Mouse (Mus musculus): ENCODE results near the gene Zkscan17. TPM values are rescaled to one million over a fixed set of nuclear protein-coding genes. Genes with fewer than 3 reads are reported as not detected.
"Not testable (repeated sequence)": the region's sequence is repeated elsewhere in the genome, so short reads cannot be mapped to it uniquely, and the experiment has no call there.

Zkscan17 gene
- 63.0 and 63.2 TPM in 2 replicates for polyA plus RNA-seq (2012)

- no peak for TF ChIP-seq GATA1 (IDR thresholded peaks at IDR 0.05; ENCODE audit: low read length)
Observed at GRCm38 (mm10) chr11:59526472-59527080, at the start of gene Zkscan17. Gene Zkscan17 (minus strand): TSS chr11:59526751.

- not testable (repeated sequence) for TF ChIP-seq GATA1 (IDR thresholded peaks at IDR 0.05; ENCODE audit: low read length)
Observed at GRCm38 (mm10) chr11:59576135-59576534, 49.6 kb upstream of the Zkscan17 start, which contains the start of gene Olfr222. Gene Olfr222 (minus strand): TSS chr11:59576235.

- TF ChIP-seq GATA1 (IDR thresholded peaks at IDR 0.05; ENCODE audit: low read length), result no peak
Observed at GRCm38 (mm10) chr11:59575726-59576125, 49.2 kb upstream of the Zkscan17 start.

GRCm38 (mm10) chr11:59569306-59569705 is 42.8 kb upstream of the Zkscan17 start:
- TF ChIP-seq GATA1 (IDR thresholded peaks at IDR 0.05; ENCODE audit: low read length), result no peak

GRCm38 (mm10) chr11:59562837-59563236 is 36.3 kb upstream of the Zkscan17 start:
- TF ChIP-seq GATA1 (IDR thresholded peaks at IDR 0.05; ENCODE audit: low read length), result no peak

GRCm38 (mm10) chr11:59562336-59562735 is 35.8 kb upstream of the Zkscan17 start:
- no peak for TF ChIP-seq GATA1 (IDR thresholded peaks at IDR 0.05; ENCODE audit: low read length)

GRCm38 (mm10) chr11:59560906-59561305 is 34.4 kb upstream of the Zkscan17 start:
- no peak for TF ChIP-seq GATA1 (IDR thresholded peaks at IDR 0.05; ENCODE audit: low read length)

- no peak for TF ChIP-seq GATA1 (IDR thresholded peaks at IDR 0.05; ENCODE audit: low read length)
Observed at GRCm38 (mm10) chr11:59554535-59554934, 28.0 kb upstream of the Zkscan17 start.

GRCm38 (mm10) chr11:59554127-59554526 is 27.6 kb upstream of the Zkscan17 start:
- TF ChIP-seq GATA1 (IDR thresholded peaks at IDR 0.05; ENCODE audit: low read length), result no peak

- no peak for TF ChIP-seq GATA1 (IDR thresholded peaks at IDR 0.05; ENCODE audit: low read length)
Observed at GRCm38 (mm10) chr11:59544005-59544404, 17.5 kb upstream of the Zkscan17 start.

- no peak for TF ChIP-seq GATA1 (IDR thresholded peaks at IDR 0.05; ENCODE audit: low read length)
Observed at GRCm38 (mm10) chr11:59543376-59543775, 16.8 kb upstream of the Zkscan17 start.

GRCm38 (mm10) chr11:59542442-59542841 is 15.9 kb upstream of the Zkscan17 start:
- TF ChIP-seq GATA1 (IDR thresholded peaks at IDR 0.05; ENCODE audit: low read length), result no peak

GRCm38 (mm10) chr11:59541324-59541723 is 14.8 kb upstream of the Zkscan17 start, which contains the start of gene Nlrp3:
Gene Nlrp3 (plus strand): TSS chr11:59541568.
- TF ChIP-seq GATA1 (IDR thresholded peaks at IDR 0.05; ENCODE audit: low read length), result no peak

- TF ChIP-seq GATA1 (IDR thresholded peaks at IDR 0.05; ENCODE audit: low read length), result no peak
Observed at GRCm38 (mm10) chr11:59540123-59540522, 13.6 kb upstream of the Zkscan17 start.

- no peak for TF ChIP-seq GATA1 (IDR thresholded peaks at IDR 0.05; ENCODE audit: low read length)
Observed at GRCm38 (mm10) chr11:59538387-59538786, 11.8 kb upstream of the Zkscan17 start.

GRCm38 (mm10) chr11:59537218-59538130 is 10.9 kb upstream of the Zkscan17 start:
- TF ChIP-seq GATA1 (IDR thresholded peaks at IDR 0.05; ENCODE audit: low read length), result no peak
